Mouse (Mus musculus): ENCODE data around the gene Bpifb9a. TPM values are rescaled to one million over a fixed set of nuclear protein-coding genes. Genes with fewer than 3 reads are reported as not detected.
"Not testable (repeated sequence)": the region's sequence is repeated elsewhere in the genome, so short reads cannot be mapped to it uniquely, and the experiment has no call there.

Gene Bpifb9a
- not detected in 2 replicates for polyA plus RNA-seq (2015; fragmentation: Nextera tagmentation; extraction: Ambion mirVana)

DNA sequence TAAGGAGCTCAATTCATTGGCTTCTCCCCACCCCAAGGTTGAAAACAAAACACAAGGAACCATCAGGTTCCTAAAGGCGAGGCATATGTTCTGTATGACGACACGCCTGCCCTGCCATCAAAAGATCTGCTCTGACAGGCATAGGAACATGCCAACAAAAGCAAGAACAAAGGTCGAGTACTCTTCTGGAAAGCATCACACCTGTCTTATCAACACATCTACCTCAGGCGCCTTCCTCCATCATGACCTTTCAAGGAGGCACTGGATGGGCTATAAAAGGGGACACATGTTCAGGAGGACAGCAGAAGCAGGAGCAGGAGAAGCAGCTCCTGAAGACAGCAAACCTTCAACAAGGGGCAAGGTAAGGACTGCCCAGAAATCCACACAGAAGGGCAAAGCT is at the start of gene Bpifb9a:
Gene Bpifb9a (plus strand): TSS at position 301 of the 400 bp plus-strand sequence.
- H3K36me3 ChIP-seq; H3K27me3 ChIP-seq; H3K9ac ChIP-seq; H3K4me3 ChIP-seq (replicated peaks); H3K27ac ChIP-seq; H3K4me2 ChIP-seq; H3K9me3 ChIP-seq (replicated peaks); H3K4me1 ChIP-seq; ATAC-seq (replicated peaks; ENCODE audit: low FRiP score): not testable (repeated sequence)
- WGBS: 83% methylated on average over 5 of the region's 5 CpGs

DNA sequence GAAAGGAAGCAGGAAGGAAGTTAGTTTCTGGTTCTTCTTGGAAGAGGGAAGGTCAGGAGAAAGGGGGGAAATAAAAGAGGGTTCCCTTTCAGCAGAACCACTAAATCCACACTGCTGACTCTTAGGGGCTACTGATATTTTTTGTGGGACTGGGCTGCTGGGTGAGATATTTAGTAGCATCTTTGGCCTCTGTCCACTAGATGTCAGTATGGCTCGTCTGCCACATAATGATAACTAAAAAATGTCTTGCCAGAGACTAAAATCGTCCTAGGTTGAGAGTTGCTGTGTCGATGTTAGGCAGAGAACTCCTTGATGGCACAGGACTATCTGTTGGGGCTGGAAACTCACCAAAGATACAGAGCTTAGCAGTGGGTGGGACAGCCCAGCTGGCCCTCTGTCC is 48.5 kb upstream of the Bpifb9a start:
- WGBS: 13% methylated on average over 3 of the region's 3 CpGs
- Histone ChIP-seq H3K4me2 (no peak overlapping the region), H3K27me3 (0 out of 2 replicates have a peak, but pooled peaks cover 3% of the 10 kb centered on the region), H3K9ac (no peak overlapping the region), H3K9me3 (replicated peaks) (no peaks in the 10 kb centered on the region), H3K4me1 (no peaks in the 10 kb centered on the region), H3K36me3 (no peaks in the 10 kb centered on the region), H3K27ac (no peak overlapping the region), H3K4me3 (replicated peaks) (no peak overlapping the region)
- ATAC-seq (replicated peaks; ENCODE audit: low FRiP score): no peak

DNA sequence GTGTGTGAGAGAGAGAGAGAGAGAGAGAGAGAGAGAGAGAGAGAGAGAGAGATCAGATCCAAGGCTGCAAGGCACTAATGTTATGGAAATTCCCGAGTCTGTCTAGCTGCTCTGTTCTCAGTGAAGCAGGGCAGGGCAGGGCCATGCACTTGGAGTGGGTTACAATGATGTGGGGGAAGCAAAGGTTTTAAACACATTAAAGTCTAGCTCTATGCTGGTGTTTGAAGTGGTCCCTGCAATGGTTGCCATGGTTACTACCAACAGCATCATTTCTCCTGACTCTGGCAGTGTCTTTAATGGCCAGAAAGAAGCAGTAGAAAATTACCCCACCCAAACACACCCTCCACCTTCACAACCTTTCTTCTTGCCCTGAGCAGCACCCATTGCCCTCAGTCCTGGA is 46.5 kb upstream of the Bpifb9a start:
- Histone ChIP-seq H3K27me3 (0 out of 2 replicates have a peak, but pooled peaks cover 3% of the 10 kb centered on the region), H3K36me3 (no peaks in the 10 kb centered on the region), H3K27ac (no peak overlapping the region), H3K4me1 (no peaks in the 10 kb centered on the region), H3K9me3 (replicated peaks) (no peaks in the 10 kb centered on the region), H3K9ac (no peak overlapping the region), H3K4me2 (no peak overlapping the region), H3K4me3 (replicated peaks) (no peak overlapping the region)
- ATAC-seq (replicated peaks; ENCODE audit: low FRiP score): no peak
- 36% methylated on average over 1 of the region's 1 CpGs for WGBS

DNA sequence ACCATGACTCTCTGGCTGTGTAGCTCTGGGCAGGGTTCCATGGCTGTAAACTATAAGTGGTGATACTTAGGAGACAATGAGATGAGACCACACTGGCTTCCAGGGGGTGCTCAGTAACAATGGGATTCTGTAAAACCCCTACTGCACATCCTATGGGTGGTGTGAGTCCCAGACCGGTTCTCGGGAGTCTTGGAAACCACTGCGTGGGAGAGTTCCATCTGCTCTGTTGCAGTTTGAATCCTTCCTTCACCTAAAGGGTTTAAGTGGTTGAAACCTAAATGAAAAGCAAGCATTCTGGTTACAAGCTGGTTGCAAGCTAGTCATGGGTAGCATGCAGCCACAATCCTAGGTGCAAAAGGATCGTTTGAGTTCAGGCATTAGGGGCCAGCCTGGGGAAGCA is 45.8 kb upstream of the Bpifb9a start:
- no peak for ATAC-seq (replicated peaks; ENCODE audit: low FRiP score)
- H3K4me2 ChIP-seq: no peak overlapping the region
- no peaks in the 10 kb centered on the region for H3K4me1 ChIP-seq
- no peaks in the 10 kb centered on the region for H3K36me3 ChIP-seq
- H3K4me3 ChIP-seq (replicated peaks): no peak overlapping the region
- no peak overlapping the region for H3K9ac ChIP-seq
- H3K9me3 ChIP-seq (replicated peaks): no peaks in the 10 kb centered on the region
- H3K27ac ChIP-seq: no peak overlapping the region
- 83% methylated on average over 4 of the region's 4 CpGs for WGBS
- 0 out of 2 replicates have a peak, but pooled peaks cover 3% of the 10 kb centered on the region for H3K27me3 ChIP-seq

DNA sequence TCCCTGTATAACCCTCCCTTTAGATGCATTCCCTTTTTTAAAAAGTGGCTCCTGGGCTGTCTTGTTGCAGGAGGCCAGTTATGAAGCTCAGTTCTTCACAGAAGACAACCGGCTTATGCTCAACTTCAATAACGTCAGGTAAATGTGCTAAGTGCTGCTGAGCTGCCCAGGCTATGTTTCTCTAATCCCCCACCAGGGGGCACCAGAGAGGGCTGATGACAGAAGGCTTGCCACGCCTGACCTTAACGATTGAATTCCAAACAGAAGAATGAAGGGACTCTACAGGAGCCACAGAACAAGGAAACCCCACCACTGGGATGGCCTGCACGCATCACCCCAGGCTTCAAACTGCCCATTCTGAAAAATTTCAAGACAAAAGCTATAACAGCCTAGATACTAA is 42.5 kb upstream of the Bpifb9a start:
- Histone ChIP-seq H3K27ac (no peak overlapping the region), H3K4me1 (no peaks in the 10 kb centered on the region), H3K9me3 (replicated peaks) (no peaks in the 10 kb centered on the region), H3K27me3 (no peaks in the 10 kb centered on the region), H3K4me2 (no peak overlapping the region), H3K9ac (no peak overlapping the region), H3K4me3 (replicated peaks) (no peak overlapping the region), H3K36me3 (no peaks in the 10 kb centered on the region)
- no peak for ATAC-seq (replicated peaks; ENCODE audit: low FRiP score)
- WGBS: 14% methylated on average over 5 of the region's 5 CpGs

DNA sequence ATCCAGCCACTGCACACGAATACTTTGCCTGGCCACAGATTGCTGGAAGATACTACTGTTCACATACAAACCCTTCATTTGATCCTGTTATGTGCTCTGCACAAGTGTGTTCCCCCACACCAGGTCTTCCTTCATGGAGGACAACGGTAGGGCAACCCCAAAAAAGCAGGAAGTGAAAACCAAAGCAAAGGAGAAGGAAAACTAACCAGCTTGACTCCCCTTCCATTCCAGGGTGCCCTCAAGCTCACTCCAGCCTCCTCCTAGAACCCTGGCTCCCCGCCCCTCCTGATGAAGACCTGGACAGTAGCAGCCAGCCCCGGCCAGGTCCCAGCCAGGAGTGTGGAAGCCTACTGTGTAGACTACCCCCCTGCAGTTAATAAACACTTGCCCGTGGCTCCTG is 37.7 kb upstream of the Bpifb9a start:
- H3K27ac ChIP-seq: no peak overlapping the region
- WGBS: 79% methylated on average over 5 of the region's 5 CpGs
- H3K36me3 ChIP-seq: no peaks in the 10 kb centered on the region
- no peak overlapping the region for H3K9ac ChIP-seq
- no peaks in the 10 kb centered on the region for H3K9me3 ChIP-seq (replicated peaks)
- no peak overlapping the region for H3K4me2 ChIP-seq
- no peaks in the 10 kb centered on the region for H3K27me3 ChIP-seq
- no peak overlapping the region for H3K4me3 ChIP-seq (replicated peaks)
- ATAC-seq (replicated peaks; ENCODE audit: low FRiP score): no peak
- peaks cover 20% of the 10 kb centered on the region for H3K4me1 ChIP-seq

DNA sequence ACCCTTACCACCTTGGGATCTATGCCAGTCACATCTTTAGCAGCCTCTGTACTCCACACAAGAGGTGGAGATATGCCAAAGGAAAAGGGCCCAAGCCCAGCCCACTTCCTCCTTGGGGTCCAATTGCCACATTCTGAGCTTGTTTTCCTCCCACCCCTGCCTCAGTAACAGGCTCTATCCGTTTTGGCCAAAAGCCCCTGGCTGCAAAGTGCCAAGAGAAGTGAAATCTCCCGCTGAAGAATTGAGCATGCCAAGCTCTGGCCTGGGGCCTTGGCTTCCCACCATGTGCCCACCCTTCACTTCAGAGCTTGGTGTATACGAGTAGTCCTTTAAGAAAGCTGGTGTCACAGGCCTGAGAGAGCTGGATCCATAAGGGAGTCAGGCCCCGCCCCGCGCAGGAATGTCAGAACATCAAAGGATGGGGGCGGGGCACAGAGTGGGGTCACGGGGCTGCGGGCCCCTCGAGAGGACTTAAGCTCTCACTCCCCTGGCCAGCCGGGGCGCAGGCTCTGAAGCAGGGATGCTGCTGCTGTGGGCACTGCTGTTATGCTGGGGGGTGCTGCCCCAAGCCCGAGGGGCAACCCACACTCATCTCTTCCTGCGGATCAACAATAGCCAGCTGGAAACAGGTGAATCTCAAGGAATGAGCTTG is 34.3 kb upstream of the Bpifb9a start, which contains the start of gene Bpifb5:
Gene Bpifb5 (plus strand): TSS at position 478 of the 652 bp plus-strand sequence.
- peak within 1 kb of the TSS; percentile 49 for H3K4me2 ChIP-seq
- ATAC-seq (replicated peaks; ENCODE audit: low FRiP score): peak; percentile 85
- H3K4me3 ChIP-seq (replicated peaks): 0 out of 2 replicates have a peak within 1 kb of the TSS, but pooled peaks have one; percentile 7
- no peaks in the 10 kb centered on the region for H3K36me3 ChIP-seq
- peak within 1 kb of the TSS; percentile 78 for H3K27ac ChIP-seq
- no peaks in the 10 kb centered on the region for H3K9me3 ChIP-seq (replicated peaks)
- no peaks in the 10 kb centered on the region for H3K27me3 ChIP-seq
- H3K4me1 ChIP-seq: peaks cover 20% of the 10 kb centered on the region
- WGBS: under 1% methylated on average over 14 of the region's 14 CpGs
- no peak within 1 kb of the TSS for H3K9ac ChIP-seq

DNA sequence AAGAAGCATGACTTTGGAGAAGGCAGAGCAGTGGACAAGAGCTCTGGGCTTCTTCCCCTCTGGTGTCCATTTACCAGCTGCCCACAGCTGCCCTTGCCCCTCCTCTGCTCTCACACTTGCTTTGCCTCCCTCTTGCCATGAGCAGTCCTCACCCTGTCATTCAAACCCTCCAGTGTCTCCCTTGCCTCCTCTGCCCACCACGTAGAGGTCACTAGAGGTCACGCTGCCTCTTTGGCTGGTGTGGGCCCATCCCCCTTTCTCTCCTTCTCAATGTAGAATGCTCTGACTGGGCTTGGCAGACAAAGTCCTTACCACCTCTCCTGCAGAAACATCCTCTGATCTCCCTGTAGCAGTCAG is 33.8 kb upstream of the Bpifb9a start:
- Histone ChIP-seq H3K9ac (no peak overlapping the region), H3K36me3 (no peaks in the 10 kb centered on the region), H3K9me3 (replicated peaks) (no peaks in the 10 kb centered on the region), H3K4me1 (peaks cover 20% of the 10 kb centered on the region), H3K4me2 (peak overlapping the region; percentile 49), H3K27me3 (no peaks in the 10 kb centered on the region), H3K4me3 (replicated peaks) (0 out of 2 replicates have a peak overlapping the region, but pooled peaks have one; percentile 7), H3K27ac (peak overlapping the region; percentile 78)
- peak; percentile 65 for ATAC-seq (replicated peaks; ENCODE audit: low FRiP score)
- WGBS: 11% methylated on average over 2 of the region's 2 CpGs

DNA sequence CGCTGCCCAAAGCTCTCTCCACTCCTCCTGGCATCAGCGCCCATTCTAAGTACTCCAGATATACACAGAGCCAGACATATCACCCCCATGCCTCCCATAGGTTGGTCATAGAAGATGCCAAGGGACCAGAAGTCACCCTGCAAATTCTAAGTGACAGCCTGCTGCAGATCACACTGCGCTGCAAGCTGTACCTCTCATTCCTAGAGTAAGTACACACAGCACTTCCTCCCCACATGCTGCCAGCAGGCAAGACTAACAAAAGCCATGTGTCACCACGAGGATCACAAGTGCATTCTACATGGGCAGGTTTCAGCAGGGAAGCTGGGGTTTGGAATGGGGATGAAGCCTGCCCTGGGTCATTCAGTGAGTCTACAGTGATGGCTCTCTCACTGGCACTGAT is 30.7 kb upstream of the Bpifb9a start:
- Histone ChIP-seq H3K27ac (no peak overlapping the region), H3K27me3 (no peaks in the 10 kb centered on the region), H3K4me3 (replicated peaks) (no peak overlapping the region), H3K4me1 (peaks cover 20% of the 10 kb centered on the region), H3K9ac (no peak overlapping the region), H3K36me3 (no peaks in the 10 kb centered on the region), H3K4me2 (no peak overlapping the region), H3K9me3 (replicated peaks) (no peaks in the 10 kb centered on the region)
- no peak for ATAC-seq (replicated peaks; ENCODE audit: low FRiP score)
- WGBS: 70% methylated on average over 4 of the region's 4 CpGs

DNA sequence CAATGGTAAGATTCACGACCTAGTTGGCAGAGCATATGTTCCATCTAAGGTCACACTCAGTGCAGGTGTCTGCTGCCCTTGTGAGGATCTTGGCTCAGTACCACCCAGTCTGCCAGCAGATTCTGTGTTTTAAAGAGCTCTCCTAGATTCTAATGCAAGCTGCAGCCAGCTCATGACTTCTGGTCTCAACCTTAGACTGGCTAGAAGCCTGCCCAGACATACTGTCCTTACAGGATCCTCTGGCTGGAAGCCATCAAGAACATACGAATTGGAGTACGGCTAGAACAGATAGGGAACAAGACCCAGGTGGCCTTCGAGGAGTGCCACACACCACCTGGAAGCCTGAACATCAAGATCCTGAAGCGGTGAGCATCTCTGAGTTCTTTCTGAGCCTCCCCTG is 29.8 kb upstream of the Bpifb9a start:
- no peaks in the 10 kb centered on the region for H3K27me3 ChIP-seq
- H3K27ac ChIP-seq: no peak overlapping the region
- WGBS: 80% methylated on average over 5 of the region's 5 CpGs
- no peak overlapping the region for H3K9ac ChIP-seq
- no peak overlapping the region for H3K4me3 ChIP-seq (replicated peaks)
- no peaks in the 10 kb centered on the region for H3K9me3 ChIP-seq (replicated peaks)
- no peak overlapping the region for H3K4me2 ChIP-seq
- H3K4me1 ChIP-seq: peaks cover 15% of the 10 kb centered on the region
- no peak for ATAC-seq (replicated peaks; ENCODE audit: low FRiP score)
- no peaks in the 10 kb centered on the region for H3K36me3 ChIP-seq

DNA sequence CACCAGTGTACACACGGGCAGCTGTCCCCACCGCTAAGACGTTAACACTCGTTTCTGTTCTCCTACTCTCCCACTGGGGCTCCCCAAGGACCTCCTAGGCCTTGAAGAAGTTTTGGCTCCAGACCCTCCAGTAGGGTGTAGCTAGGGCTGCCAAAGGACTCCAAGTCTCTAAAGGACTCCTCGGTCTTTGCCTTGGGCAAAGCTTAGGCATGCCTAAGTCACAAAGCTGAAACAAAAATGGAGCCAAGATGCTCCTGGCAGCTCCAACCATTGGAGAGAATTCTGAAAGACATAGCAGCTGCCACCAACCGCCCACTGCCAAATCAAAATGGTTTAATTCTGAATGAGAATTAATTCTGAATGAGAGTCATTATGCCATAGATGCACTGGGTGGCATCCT is 24.2 kb upstream of the Bpifb9a start:
- 91% methylated on average over 6 of the region's 6 CpGs for WGBS
- ATAC-seq (replicated peaks; ENCODE audit: low FRiP score): no peak

DNA sequence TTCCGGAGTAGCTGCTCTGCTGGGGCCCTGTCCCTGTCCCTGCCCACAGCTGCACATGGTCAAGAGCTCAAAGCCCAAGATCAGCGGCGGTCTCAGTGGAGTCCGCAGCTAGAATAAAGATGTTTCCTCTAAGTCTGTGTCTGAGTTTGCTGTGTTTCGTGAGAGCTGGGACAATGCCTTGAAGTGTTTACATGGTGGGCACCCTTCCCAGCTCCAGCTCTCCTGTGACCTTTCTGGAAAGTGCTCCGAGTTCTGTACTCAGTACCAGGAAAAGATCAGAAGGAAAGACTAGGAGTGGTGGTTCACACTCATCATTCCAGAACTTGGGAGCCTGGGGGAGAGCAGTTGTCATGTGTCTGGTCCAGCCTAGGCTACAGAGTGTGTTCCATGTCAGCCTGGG is 16.9 kb upstream of the Bpifb9a start:
- Histone ChIP-seq H3K9me3 (replicated peaks) (no peaks in the 10 kb centered on the region; the same call in 1 of the 2 replicates), H3K27me3 (no peaks in the 10 kb centered on the region), H3K9ac (no peak overlapping the region), H3K27ac (no peak overlapping the region), H3K4me2 (no peak overlapping the region), H3K4me1 (no peaks in the 10 kb centered on the region), H3K4me3 (replicated peaks) (no peak overlapping the region), H3K36me3 (no peaks in the 10 kb centered on the region)
- no peak for ATAC-seq (replicated peaks; ENCODE audit: low FRiP score)
- WGBS: 89% methylated on average over 6 of the region's 6 CpGs

More for the DNA sequence above, 24.2 kb upstream of the Bpifb9a start:
- Histone ChIP-seq H3K27me3 (no peaks in the 10 kb centered on the region), H3K4me3 (replicated peaks) (no peak overlapping the region), H3K4me1 (no peaks in the 10 kb centered on the region), H3K27ac (no peak overlapping the region), H3K9ac (no peak overlapping the region), H3K36me3 (no peaks in the 10 kb centered on the region), H3K9me3 (replicated peaks) (no peaks in the 10 kb centered on the region), H3K4me2 (no peak overlapping the region)

DNA sequence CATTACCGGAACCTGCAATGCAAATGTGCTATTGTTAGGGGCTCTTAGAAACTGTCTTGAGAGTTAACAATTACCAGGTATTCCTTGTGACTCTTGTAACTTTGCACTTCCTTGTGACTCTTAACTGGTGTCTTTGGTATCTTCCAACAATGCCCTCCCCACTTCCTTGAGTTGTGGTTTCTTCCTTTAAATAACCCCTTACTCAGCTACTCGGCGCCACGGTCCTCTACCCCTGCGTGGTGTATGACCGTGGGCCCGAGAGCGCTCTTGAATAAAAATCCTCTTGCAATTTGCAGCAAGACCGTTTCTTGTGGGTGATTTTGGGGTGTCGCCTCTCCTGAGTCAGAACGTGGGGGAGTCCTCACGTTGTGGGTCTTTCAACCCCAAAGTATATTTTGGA is 14.9 kb upstream of the Bpifb9a start:
- 93% methylated on average over 11 of the region's 12 CpGs for WGBS
- H3K27ac ChIP-seq; H3K27me3 ChIP-seq; H3K9ac ChIP-seq; H3K9me3 ChIP-seq (replicated peaks); H3K4me3 ChIP-seq (replicated peaks); ATAC-seq (replicated peaks; ENCODE audit: low FRiP score); H3K4me1 ChIP-seq; H3K36me3 ChIP-seq; H3K4me2 ChIP-seq: not testable (repeated sequence)
